15 mouse cellular contexts compared by ENCODE assay signal in the genomic region with DNA sequence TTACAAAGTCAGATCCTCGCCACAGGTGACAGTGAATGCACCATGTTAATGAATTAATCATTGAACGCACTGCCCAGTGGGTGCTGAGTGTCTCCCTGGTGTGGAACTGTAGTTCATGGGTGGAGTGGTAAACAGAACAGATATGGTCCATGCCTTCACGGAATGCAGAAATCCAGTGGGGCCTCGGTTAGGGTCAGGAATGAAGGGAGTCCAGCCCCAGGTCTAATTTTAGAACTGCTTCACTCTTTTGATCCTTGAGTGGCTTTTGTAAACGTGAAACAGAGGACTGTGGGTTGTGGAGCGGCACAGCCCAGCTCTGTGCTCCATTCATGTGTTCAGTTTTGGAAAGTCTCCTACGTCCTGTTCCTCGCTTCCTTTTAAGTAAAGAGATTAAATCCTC.
A peak's percentile ranks its signal among the peaks of the same experiment; 100 is the strongest.
DNase-seq lines count a peak whose midpoint lies in the region; ATAC-seq lines count a peak whose summit lies in the region.
"Had no signal": no experiment of that assay in that cellular context is flagged by ENCODE, and none has a peak within 500 bp of the region (broad histone marks: within the 10 kb centered on the region; RNA-seq: fewer than 3 reads in every experiment).

No protein-coding gene starts in this region.

- ATAC-seq in lung, embryonic 16.5 days (ENCODE audit: low read depth) = peak; percentile 60
- 0 out of 2 replicates have a peak, but pooled peaks have one; percentile 37 for ATAC-seq in heart, embryonic 14.5 days (ENCODE audit: insufficient number of reproducible peaks, insufficient read depth, low FRiP score, low read depth)
- ATAC-seq in hindbrain, embryonic 16.5 days = no peak

- no peak for DNase-seq in lung, postnatal 10 days
- DNase-seq in kidney, adult 8-10 months = peak; percentile 74 to 89
- peak; percentile 54 to 83 for DNase-seq in kidney, postnatal 36 days
- no peak for DNase-seq in cerebellum, postnatal 10 days
- no peak for DNase-seq in frontal cortex, postnatal 36 days (ENCODE audit: low spot score in 2 of 2)
- DNase-seq: adrenal gland, adult 2 months; cerebellum, adult 11 months; cerebellum, postnatal 36 days; gastrocnemius, postnatal 25 days; liver had no signal

- H3K9ac ChIP-seq in lung, embryonic 16.5 days (ENCODE audit: low read length) = no peak overlapping the region
- H3K9ac ChIP-seq in heart, embryonic 14.5 days (ENCODE audit: low read length) = peak overlapping the region; percentile 46
- no peak overlapping the region for H3K9ac ChIP-seq in hindbrain, embryonic 16.5 days (ENCODE audit: low read depth, low read length)
- H3K9ac ChIP-seq: embryonic facial prominence, embryonic 12.5 days had no signal

- H3K27me3 ChIP-seq in lung, embryonic 16.5 days (ENCODE audit: control insufficient read depth, insufficient read depth, low read depth, low read length) = no peaks in the 10 kb centered on the region
- no peaks in the 10 kb centered on the region for H3K27me3 ChIP-seq in heart, embryonic 14.5 days (ENCODE audit: control insufficient read depth, insufficient read depth, low read length)
- H3K27me3 ChIP-seq in hindbrain, embryonic 16.5 days (replicated peaks; ENCODE audit: control insufficient read depth, insufficient read depth, low read length) = no peaks in the 10 kb centered on the region
- H3K27me3 ChIP-seq: embryonic facial prominence, embryonic 12.5 days had no signal

- no peak overlapping the region for H3K4me3 ChIP-seq in lung, embryonic 16.5 days (ENCODE audit: low read length)
- no peak overlapping the region; a peak in 1 of 4 replicates for H3K4me3 ChIP-seq in heart, embryonic 14.5 days (ENCODE audit: control insufficient read depth in 1 of 2, insufficient read depth in 1 of 2, low read depth in 1 of 2, low read length in 2 of 2)
- H3K4me3 ChIP-seq in hindbrain, embryonic 16.5 days (ENCODE audit: low read length) = no peak overlapping the region
- H3K4me3 ChIP-seq: embryonic facial prominence, embryonic 12.5 days; midbrain, embryonic 10.5 days had no signal

- no peaks in the 10 kb centered on the region for H3K36me3 ChIP-seq in lung, embryonic 16.5 days (ENCODE audit: control insufficient read depth, insufficient read depth, low read length)
- H3K36me3 ChIP-seq in heart, embryonic 14.5 days (ENCODE audit: control insufficient read depth, insufficient read depth, low read length) = no peaks in the 10 kb centered on the region
- no peaks in the 10 kb centered on the region for H3K36me3 ChIP-seq in hindbrain, embryonic 16.5 days (ENCODE audit: control insufficient read depth, insufficient read depth, low read length)
- H3K36me3 ChIP-seq: embryonic facial prominence, embryonic 12.5 days; midbrain, embryonic 10.5 days had no signal

- peak overlapping the region; percentile 22; the same call in 1 of the 2 replicates for H3K4me2 ChIP-seq in lung, embryonic 16.5 days (ENCODE audit: low read depth, low read length)
- H3K4me2 ChIP-seq in heart, embryonic 14.5 days (ENCODE audit: low read length) = peak overlapping the region; percentile 52
- H3K4me2 ChIP-seq in hindbrain, embryonic 16.5 days (ENCODE audit: low read length) = no peak overlapping the region
- H3K4me2 ChIP-seq: embryonic facial prominence, embryonic 12.5 days had no signal

- whole genome bisulfite sequencing in lung, embryonic 16.5 days = 33% methylated on average over 8 of the region's 8 CpGs
- WGBS in heart, embryonic 14.5 days = 16% methylated on average over 8 of the region's 8 CpGs
- 58% methylated on average over 8 of the region's 8 CpGs for WGBS in hindbrain, embryonic 16.5 days

- no peaks in the 10 kb centered on the region; the same call in 1 of the 2 replicates for H3K4me1 ChIP-seq in lung, embryonic 16.5 days (replicated peaks; ENCODE audit: control insufficient read depth, insufficient read depth, low read length)
- H3K4me1 ChIP-seq in heart, embryonic 14.5 days (ENCODE audit: control insufficient read depth in 2 of 2, insufficient read depth in 2 of 2, low read length in 2 of 2) = peaks cover 35 to 64% of the 10 kb centered on the region in 2 experiments
- 0 out of 2 replicates have a peak, but pooled peaks cover 5% of the 10 kb centered on the region for H3K4me1 ChIP-seq in hindbrain, embryonic 16.5 days (ENCODE audit: control insufficient read depth, insufficient read depth, low read depth, low read length)

- H3K9me3 ChIP-seq in lung, embryonic 16.5 days (ENCODE audit: control insufficient read depth, low read length) = no peaks in the 10 kb centered on the region
- H3K9me3 ChIP-seq in heart, embryonic 14.5 days (ENCODE audit: control insufficient read depth, low read length) = no peaks in the 10 kb centered on the region
- H3K9me3 ChIP-seq in hindbrain, embryonic 16.5 days (ENCODE audit: control insufficient read depth, low read length) = no peaks in the 10 kb centered on the region
- H3K9me3 ChIP-seq: embryonic facial prominence, embryonic 12.5 days; midbrain, embryonic 10.5 days had no signal

- H3K27ac ChIP-seq in lung, embryonic 16.5 days (ENCODE audit: low read length) = 0 out of 2 replicates have a peak overlapping the region, but pooled peaks have one; percentile 7
- peak overlapping the region; percentile 95 to 96 for H3K27ac ChIP-seq in heart, embryonic 14.5 days (replicated peaks in 1 of 2; ENCODE audit: control insufficient read depth in 1 of 2, insufficient read depth in 1 of 2, low read depth in 2 of 2, low read length in 2 of 2)
- no peak overlapping the region for H3K27ac ChIP-seq in hindbrain, embryonic 16.5 days (ENCODE audit: low read depth, low read length)
- H3K27ac ChIP-seq: embryonic facial prominence, embryonic 12.5 days; midbrain, embryonic 10.5 days had no signal

Comparison
In these comparisons a context has a peak if more than half of its experiments do, and no peak if none do; other contexts are left out.
1. DNase-seq: peak in kidney, adult 8-10 months (2 of 2) and kidney, postnatal 36 days (2 of 2); none in lung, postnatal 10 days (single experiment), cerebellum, postnatal 10 days (0 of 2) and frontal cortex, postnatal 36 days (0 of 2).